Mouse (Mus musculus) ES-Bruce4 (cell line): ENCODE results near the gene Insc.

Experiments used
- CTCF ChIP-seq: IDR thresholded peaks from one replicate; pipeline ENCODE4 v1.8.1; 2011; ENCODE audit warnings: low read depth, low read length
- POLR2A ChIP-seq: IDR thresholded peaks from one replicate; pipeline ENCODE4 v1.8.1; 2011; ENCODE audit warnings: low read length; ENCODE audit not compliant: insufficient read depth

GRCm38 (mm10) chr7:114706716-114707115, 36.8 kb upstream of the Insc start:
- TF ChIP-seq CTCF (no peak), POLR2A (no peak)
